Mouse (Mus musculus): Measurements from ENCODE around the gene Arfgef2. TPM values are rescaled to one million over a fixed set of nuclear protein-coding genes. Genes with fewer than 3 reads are reported as not detected.

Gene Arfgef2
- polyA plus RNA-seq, 1 experiment from 2014 or later: 6.1 TPM

GRCm38 (mm10) chr2:166900792-166901505, 95.6 kb downstream of the Arfgef2 start:
- no peak overlapping the region for H3K4me3 ChIP-seq (ENCODE audit: low read length)
- H3K27me3 ChIP-seq (replicated peaks; ENCODE audit: control insufficient read depth, insufficient read depth, low read length): no peaks in the 10 kb centered on the region
- H3K27ac ChIP-seq (ENCODE audit: low read length): no peak overlapping the region
- no peak overlapping the region for H3K9ac ChIP-seq (ENCODE audit: low read depth, low read length)
- H3K4me2 ChIP-seq (ENCODE audit: low read depth, low read length): no peak overlapping the region
- H3K36me3 ChIP-seq (ENCODE audit: control insufficient read depth, insufficient read depth, low read length): no peaks in the 10 kb centered on the region
- WGBS: 85% methylated on average over 8 of the region's 8 CpGs
- H3K4me1 ChIP-seq (ENCODE audit: control insufficient read depth, insufficient read depth, low read length): 0 out of 2 replicates have a peak, but pooled peaks cover 4% of the 10 kb centered on the region
- ATAC-seq: no peak
- H3K9me3 ChIP-seq (ENCODE audit: control insufficient read depth, low read length): no peaks in the 10 kb centered on the region

GRCm38 (mm10) chr2:166903719-166904282, 98.4 kb downstream of the Arfgef2 start:
- H3K4me2 ChIP-seq (ENCODE audit: low read depth, low read length): no peak overlapping the region
- H3K36me3 ChIP-seq (ENCODE audit: control insufficient read depth, insufficient read depth, low read length): no peaks in the 10 kb centered on the region
- no peak overlapping the region for H3K9ac ChIP-seq (ENCODE audit: low read depth, low read length)
- H3K27ac ChIP-seq (ENCODE audit: low read length): no peak overlapping the region
- H3K4me3 ChIP-seq (ENCODE audit: low read length): no peak overlapping the region
- no peak for ATAC-seq
- H3K4me1 ChIP-seq (ENCODE audit: control insufficient read depth, insufficient read depth, low read length): peaks cover 14% of the 10 kb centered on the region
- WGBS: 91% methylated on average over 6 of the region's 6 CpGs
- H3K27me3 ChIP-seq (replicated peaks; ENCODE audit: control insufficient read depth, insufficient read depth, low read length): no peaks in the 10 kb centered on the region
- H3K9me3 ChIP-seq (ENCODE audit: control insufficient read depth, low read length): no peaks in the 10 kb centered on the region

- H3K9me3 ChIP-seq (ENCODE audit: control insufficient read depth, low read length): no peaks in the 10 kb centered on the region
- H3K27me3 ChIP-seq (replicated peaks; ENCODE audit: control insufficient read depth, insufficient read depth, low read length): no peaks in the 10 kb centered on the region
- peak; percentile 99 for ATAC-seq
- H3K4me2 ChIP-seq (ENCODE audit: low read depth, low read length): peak within 1 kb of the TSS; percentile 70
- no peaks in the 10 kb centered on the region for H3K36me3 ChIP-seq (ENCODE audit: control insufficient read depth, insufficient read depth, low read length)
- H3K4me1 ChIP-seq (ENCODE audit: control insufficient read depth, insufficient read depth, low read length): peaks cover 14% of the 10 kb centered on the region
- under 1% methylated on average over 79 of the region's 80 CpGs for WGBS
- peak within 1 kb of the TSS; percentile 95 for H3K9ac ChIP-seq (ENCODE audit: low read depth, low read length)
- peak within 1 kb of the TSS; percentile 92 for H3K4me3 ChIP-seq (ENCODE audit: low read length)
- peak within 1 kb of the TSS; percentile 99 for H3K27ac ChIP-seq (ENCODE audit: low read length)
These were observed 100.5 kb downstream of the Arfgef2 start, which contains the start of gene Cse1l for GRCm38 (mm10) chr2:166905711-166906522. Gene Cse1l (plus strand): TSS chr2:166906040.

GRCm38 (mm10) chr2:166906523-166907182, 101.3 kb downstream of the Arfgef2 start:
- H3K9ac ChIP-seq (ENCODE audit: low read depth, low read length): peak overlapping the region; percentile 95
- peak overlapping the region; percentile 92 for H3K4me3 ChIP-seq (ENCODE audit: low read length)
- no peaks in the 10 kb centered on the region for H3K27me3 ChIP-seq (replicated peaks; ENCODE audit: control insufficient read depth, insufficient read depth, low read length)
- no peaks in the 10 kb centered on the region for H3K36me3 ChIP-seq (ENCODE audit: control insufficient read depth, insufficient read depth, low read length)
- peak overlapping the region; percentile 99 for H3K27ac ChIP-seq (ENCODE audit: low read length)
- H3K9me3 ChIP-seq (ENCODE audit: control insufficient read depth, low read length): no peaks in the 10 kb centered on the region
- ATAC-seq: peak; percentile 51
- WGBS: under 1% methylated on average over 28 of the region's 28 CpGs
- H3K4me2 ChIP-seq (ENCODE audit: low read depth, low read length): peak overlapping the region; percentile 70
- H3K4me1 ChIP-seq (ENCODE audit: control insufficient read depth, insufficient read depth, low read length): peaks cover 14% of the 10 kb centered on the region

- 90% methylated on average over 3 of the region's 3 CpGs for WGBS
These were observed 104.3 kb downstream of the Arfgef2 start for GRCm38 (mm10) chr2:166909729-166910128.

GRCm38 (mm10) chr2:166910536-166910935, 105.1 kb downstream of the Arfgef2 start:
- Histone ChIP-seq H3K9ac (ENCODE audit: low read depth, low read length) (no peak overlapping the region), H3K4me3 (ENCODE audit: low read length) (no peak overlapping the region), H3K4me2 (ENCODE audit: low read depth, low read length) (no peak overlapping the region), H3K36me3 (ENCODE audit: control insufficient read depth, insufficient read depth, low read length) (no peaks in the 10 kb centered on the region), H3K27ac (ENCODE audit: low read length) (no peak overlapping the region), H3K9me3 (ENCODE audit: control insufficient read depth, low read length) (no peaks in the 10 kb centered on the region), H3K4me1 (ENCODE audit: control insufficient read depth, insufficient read depth, low read length) (peaks cover 12% of the 10 kb centered on the region), H3K27me3 (replicated peaks; ENCODE audit: control insufficient read depth, insufficient read depth, low read length) (no peaks in the 10 kb centered on the region)
- no peak for ATAC-seq
- WGBS: 86% methylated on average over 8 of the region's 8 CpGs

More at GRCm38 (mm10) chr2:166909729-166910128, 104.3 kb downstream of the Arfgef2 start:
- no peak overlapping the region for H3K9ac ChIP-seq (ENCODE audit: low read depth, low read length)
- H3K9me3 ChIP-seq (ENCODE audit: control insufficient read depth, low read length): no peaks in the 10 kb centered on the region
- H3K36me3 ChIP-seq (ENCODE audit: control insufficient read depth, insufficient read depth, low read length): no peaks in the 10 kb centered on the region
- H3K4me1 ChIP-seq (ENCODE audit: control insufficient read depth, insufficient read depth, low read length): peaks cover 16% of the 10 kb centered on the region
- no peak overlapping the region for H3K4me2 ChIP-seq (ENCODE audit: low read depth, low read length)
- H3K27ac ChIP-seq (ENCODE audit: low read length): no peak overlapping the region
- no peak for ATAC-seq
- H3K4me3 ChIP-seq (ENCODE audit: low read length): no peak overlapping the region
- no peaks in the 10 kb centered on the region for H3K27me3 ChIP-seq (replicated peaks; ENCODE audit: control insufficient read depth, insufficient read depth, low read length)

GRCm38 (mm10) chr2:166923971-166924370, 118.6 kb downstream of the Arfgef2 start:
- Histone ChIP-seq H3K9ac (ENCODE audit: low read depth, low read length) (no peak overlapping the region), H3K4me3 (ENCODE audit: low read length) (no peak overlapping the region), H3K4me1 (ENCODE audit: control insufficient read depth, insufficient read depth, low read length) (no peaks in the 10 kb centered on the region), H3K36me3 (ENCODE audit: control insufficient read depth, insufficient read depth, low read length) (peaks cover 14% of the 10 kb centered on the region), H3K9me3 (ENCODE audit: control insufficient read depth, low read length) (no peaks in the 10 kb centered on the region), H3K27ac (ENCODE audit: low read length) (no peak overlapping the region), H3K4me2 (ENCODE audit: low read depth, low read length) (no peak overlapping the region), H3K27me3 (replicated peaks; ENCODE audit: control insufficient read depth, insufficient read depth, low read length) (no peaks in the 10 kb centered on the region)
- no peak for ATAC-seq
- WGBS: 82% methylated on average over 2 of the region's 2 CpGs

GRCm38 (mm10) chr2:166933943-166934342, 128.6 kb downstream of the Arfgef2 start:
- H3K4me1 ChIP-seq (ENCODE audit: control insufficient read depth, insufficient read depth, low read length): no peaks in the 10 kb centered on the region
- H3K27ac ChIP-seq (ENCODE audit: low read length): no peak overlapping the region
- no peaks in the 10 kb centered on the region for H3K9me3 ChIP-seq (ENCODE audit: control insufficient read depth, low read length)
- H3K27me3 ChIP-seq (replicated peaks; ENCODE audit: control insufficient read depth, insufficient read depth, low read length): no peaks in the 10 kb centered on the region
- no peak overlapping the region for H3K4me2 ChIP-seq (ENCODE audit: low read depth, low read length)
- peaks cover 14% of the 10 kb centered on the region; the same call in 1 of the 2 replicates for H3K36me3 ChIP-seq (ENCODE audit: control insufficient read depth, insufficient read depth, low read length)
- 93% methylated on average over 6 of the region's 6 CpGs for WGBS
- H3K9ac ChIP-seq (ENCODE audit: low read depth, low read length): no peak overlapping the region
- ATAC-seq: no peak
- no peak overlapping the region for H3K4me3 ChIP-seq (ENCODE audit: low read length)

- 82% methylated on average over 5 of the region's 5 CpGs for WGBS
These were observed 129.0 kb downstream of the Arfgef2 start for GRCm38 (mm10) chr2:166934416-166934815.

More at GRCm38 (mm10) chr2:166934416-166934815, 129.0 kb downstream of the Arfgef2 start:
- H3K36me3 ChIP-seq (ENCODE audit: control insufficient read depth, insufficient read depth, low read length): peaks cover 18% of the 10 kb centered on the region; the same call in 1 of the 2 replicates
- no peak overlapping the region for H3K27ac ChIP-seq (ENCODE audit: low read length)
- H3K9me3 ChIP-seq (ENCODE audit: control insufficient read depth, low read length): no peaks in the 10 kb centered on the region
- H3K9ac ChIP-seq (ENCODE audit: low read depth, low read length): no peak overlapping the region
- H3K4me1 ChIP-seq (ENCODE audit: control insufficient read depth, insufficient read depth, low read length): no peaks in the 10 kb centered on the region
- ATAC-seq: no peak
- H3K4me2 ChIP-seq (ENCODE audit: low read depth, low read length): no peak overlapping the region
- no peak overlapping the region for H3K4me3 ChIP-seq (ENCODE audit: low read length)
- H3K27me3 ChIP-seq (replicated peaks; ENCODE audit: control insufficient read depth, insufficient read depth, low read length): no peaks in the 10 kb centered on the region
